Mouse (Mus musculus) 3T3-L1 (cell line): ENCODE results near the gene Iqcj.

ENCODE experiments used
- DNase-seq: peaks from one replicate; pipeline ENCODE4 v3.0.0-alpha.2; 2015; ENCODE audit warnings: low read depth, low spot score

The Iqcj gene

GRCm38 (mm10) chr3:67954459-67955065 lies 62.5 kb downstream of the Iqcj start:
- DNase-seq: peak; percentile 58

- no peak for DNase-seq
These were observed 67.7 kb downstream of the Iqcj start for GRCm38 (mm10) chr3:67959672-67960071.

- DNase-seq: no peak
These were observed 68.1 kb downstream of the Iqcj start for GRCm38 (mm10) chr3:67960133-67960532.

GRCm38 (mm10) chr3:67960727-67961126 lies 68.7 kb downstream of the Iqcj start:
- DNase-seq: peak; percentile 8

GRCm38 (mm10) chr3:67961934-67962639 lies 70.1 kb downstream of the Iqcj start:
- peak; percentile 73 for DNase-seq

- no peak for DNase-seq
These were observed 82.4 kb downstream of the Iqcj start for GRCm38 (mm10) chr3:67974340-67974998.

- DNase-seq: no peak
These were observed 88.0 kb downstream of the Iqcj start for GRCm38 (mm10) chr3:67980006-67980405.

GRCm38 (mm10) chr3:67983329-67983728 lies 91.3 kb downstream of the Iqcj start:
- no peak for DNase-seq

GRCm38 (mm10) chr3:68002415-68002814 lies 110.4 kb downstream of the Iqcj start:
- no peak for DNase-seq

- no peak for DNase-seq
These were observed 120.3 kb downstream of the Iqcj start for GRCm38 (mm10) chr3:68012342-68012741.

GRCm38 (mm10) chr3:68015786-68016185 lies 123.8 kb downstream of the Iqcj start:
- no peak for DNase-seq

GRCm38 (mm10) chr3:68019401-68019800 lies 127.4 kb downstream of the Iqcj start:
- no peak for DNase-seq

- DNase-seq: no peak
These were observed 144.1 kb downstream of the Iqcj start for GRCm38 (mm10) chr3:68036097-68036496.

- DNase-seq: no peak
These were observed 150.9 kb downstream of the Iqcj start for GRCm38 (mm10) chr3:68042951-68043350.

- peak; percentile 77 for DNase-seq
These were observed 153.7 kb downstream of the Iqcj start for GRCm38 (mm10) chr3:68045475-68046416.

- DNase-seq: peak; percentile 65
These were observed 161.5 kb downstream of the Iqcj start for GRCm38 (mm10) chr3:68053538-68053937.

GRCm38 (mm10) chr3:68055071-68055470 lies 163.1 kb downstream of the Iqcj start:
- no peak for DNase-seq

- DNase-seq: peak; percentile 89
These were observed 164.6 kb downstream of the Iqcj start for GRCm38 (mm10) chr3:68056373-68057275.

- DNase-seq: peak; percentile 34
These were observed 167.3 kb downstream of the Iqcj start for GRCm38 (mm10) chr3:68059162-68059800.

GRCm38 (mm10) chr3:68064731-68065130 lies 172.7 kb downstream of the Iqcj start, which contains the start of gene Schip1:
TSS of gene Schip1 (plus strand) at chr3:68064802.
- no peak for DNase-seq
